Mouse (Mus musculus): ENCODE results near the gene Synpo2l.
"Not testable (repeated sequence)": the region's sequence is repeated elsewhere in the genome, so short reads cannot be mapped to it uniquely, and the experiment has no call there.

Gene Synpo2l

GRCm38 (mm10) chr14:20640644-20641437 lies 27.3 kb downstream of the Synpo2l start, which contains the start of gene Usp54:
Gene Usp54, minus strand, starts transcription at chr14:20641063.
- DNase-seq = peak; percentile 95 to 97

GRCm38 (mm10) chr14:20639918-20640619 lies 28.1 kb downstream of the Synpo2l start:
- peak; percentile 71 to 79 for DNase-seq

- no peak for DNase-seq
These were observed 29.5 kb downstream of the Synpo2l start for GRCm38 (mm10) chr14:20638702-20639101.

- DNase-seq = no peak
These were observed 30.2 kb downstream of the Synpo2l start for GRCm38 (mm10) chr14:20637818-20638574.

GRCm38 (mm10) chr14:20636968-20637367 lies 31.2 kb downstream of the Synpo2l start:
- DNase-seq = not testable (repeated sequence)

- no peak for DNase-seq
These were observed 32.6 kb downstream of the Synpo2l start for GRCm38 (mm10) chr14:20635546-20635945.

GRCm38 (mm10) chr14:20631253-20631652 lies 36.9 kb downstream of the Synpo2l start:
- DNase-seq = no peak

- DNase-seq = no peak
These were observed 41.2 kb downstream of the Synpo2l start for GRCm38 (mm10) chr14:20626971-20627370.

GRCm38 (mm10) chr14:20626447-20626846 lies 41.7 kb downstream of the Synpo2l start:
- DNase-seq = no peak

- DNase-seq = no peak
These were observed 45.2 kb downstream of the Synpo2l start for GRCm38 (mm10) chr14:20622907-20623306.

GRCm38 (mm10) chr14:20622412-20622811 lies 45.7 kb downstream of the Synpo2l start:
- DNase-seq = no peak

GRCm38 (mm10) chr14:20621903-20622302 lies 46.3 kb downstream of the Synpo2l start:
- DNase-seq = no peak

- DNase-seq = no peak
These were observed 49.0 kb downstream of the Synpo2l start for GRCm38 (mm10) chr14:20619131-20619530.

- no peak for DNase-seq
These were observed 49.9 kb downstream of the Synpo2l start for GRCm38 (mm10) chr14:20618211-20618610.

GRCm38 (mm10) chr14:20616421-20616820 lies 51.7 kb downstream of the Synpo2l start:
- no peak for DNase-seq

GRCm38 (mm10) chr14:20615075-20615474 lies 53.1 kb downstream of the Synpo2l start:
- no peak for DNase-seq

- no peak for DNase-seq
These were observed 55.3 kb downstream of the Synpo2l start for GRCm38 (mm10) chr14:20612820-20613219.

- DNase-seq = no peak
These were observed 58.0 kb downstream of the Synpo2l start for GRCm38 (mm10) chr14:20610146-20610545.

GRCm38 (mm10) chr14:20609519-20609918 lies 58.6 kb downstream of the Synpo2l start:
- no peak for DNase-seq

Data from B cell, adult 2 months (primary cell).